Mouse (Mus musculus) thymus, adult 2 months (tissue): ENCODE data around the gene Lyrm2.

ENCODE experiments used
- CTCF ChIP-seq: fragments of 200-500 bp; IDR thresholded peaks from 2 replicates; pipeline ENCODE4 v1.5.1; 2012; ENCODE audit warnings: mild to moderate bottlenecking, control low read depth, low read length, moderate library complexity, borderline replicate concordance; ENCODE audit not compliant: control insufficient read depth, poor library complexity, insufficient read depth; ENCODE audit errors: extremely low read depth
- POLR2A ChIP-seq: fragments of 200-500 bp; IDR thresholded peaks from 2 replicates; pipeline ENCODE4 v1.6.1; 2012; ENCODE audit warnings: mild to moderate bottlenecking, low read length, control low read depth, moderate library complexity; ENCODE audit not compliant: control insufficient read depth, poor library complexity, insufficient read depth; ENCODE audit errors: extremely low read depth

GRCm38 (mm10) chr4:32828385-32829077, 28.5 kb downstream of the Lyrm2 start:
- TF ChIP-seq POLR2A (no peak), CTCF (no peak)
